Mouse (Mus musculus) ES-CJ7 (cell line): ENCODE data around the gene Ppm1n.

Experiments used
- DNase-seq: peaks from one replicate; pipeline ENCODE4 v3.0.0; 2011; ENCODE audit warnings: low read depth, low spot score

Ppm1n gene

GRCm38 (mm10) chr7:19307739-19308453 lies 28.0 kb upstream of the Ppm1n start:
- peak; percentile 89 for DNase-seq

- DNase-seq: no peak
These were observed 27.2 kb upstream of the Ppm1n start for GRCm38 (mm10) chr7:19306819-19307738.

GRCm38 (mm10) chr7:19305796-19306765 lies 26.2 kb upstream of the Ppm1n start:
- no peak for DNase-seq

GRCm38 (mm10) chr7:19305413-19305735 lies 25.5 kb upstream of the Ppm1n start:
- DNase-seq: no peak

GRCm38 (mm10) chr7:19304501-19305412 lies 24.9 kb upstream of the Ppm1n start:
- DNase-seq: no peak

GRCm38 (mm10) chr7:19303770-19304169 lies 23.9 kb upstream of the Ppm1n start:
- peak; percentile 78 for DNase-seq

GRCm38 (mm10) chr7:19303046-19303305 lies 23.1 kb upstream of the Ppm1n start:
- DNase-seq: no peak

- DNase-seq: no peak
These were observed 22.6 kb upstream of the Ppm1n start for GRCm38 (mm10) chr7:19302264-19303045.

GRCm38 (mm10) chr7:19301461-19302263 lies 21.8 kb upstream of the Ppm1n start:
- no peak for DNase-seq

GRCm38 (mm10) chr7:19300501-19301421 lies 20.9 kb upstream of the Ppm1n start:
- DNase-seq: peak; percentile 87

- no peak for DNase-seq
These were observed 19.3 kb upstream of the Ppm1n start for GRCm38 (mm10) chr7:19299194-19299593.

GRCm38 (mm10) chr7:19297794-19298193 lies 17.9 kb upstream of the Ppm1n start:
- no peak for DNase-seq

GRCm38 (mm10) chr7:19297034-19297433 lies 17.2 kb upstream of the Ppm1n start:
- DNase-seq: peak; percentile 66

- peak; percentile 96 for DNase-seq
These were observed 15.8 kb upstream of the Ppm1n start for GRCm38 (mm10) chr7:19295503-19296185.

GRCm38 (mm10) chr7:19290969-19291596 lies 11.2 kb upstream of the Ppm1n start:
- no peak for DNase-seq

GRCm38 (mm10) chr7:19284763-19285162 lies 4.9 kb upstream of the Ppm1n start:
- DNase-seq: peak; percentile 59

GRCm38 (mm10) chr7:19283406-19283804 lies 3.5 kb upstream of the Ppm1n start:
- no peak for DNase-seq
